Mouse (Mus musculus): Measurements from ENCODE around the gene 8030411F24Rik. TPM values are rescaled to one million over a fixed set of nuclear protein-coding genes. Genes with fewer than 3 reads are reported as not detected.
"Not testable (repeated sequence)": the region's sequence is repeated elsewhere in the genome, so short reads cannot be mapped to it uniquely, and the experiment has no call there.

Gene 8030411F24Rik
- polyA plus RNA-seq, 1 experiment from 2014 or later, result not detected

- Histone ChIP-seq H3K9ac (replicated peaks; ENCODE audit: low read depth) (no peak overlapping the region), H3K4me1 (ENCODE audit: insufficient read depth, low read depth, low read length) (no peaks in the 10 kb centered on the region), H3K27ac (ENCODE audit: low read length) (no peak overlapping the region), H3K36me3 (ENCODE audit: insufficient read depth, low read length) (no peaks in the 10 kb centered on the region), H3K4me2 (replicated peaks; ENCODE audit: low read depth, low read length) (no peak overlapping the region), H3K27me3 (replicated peaks; ENCODE audit: insufficient read depth, low read length) (no peaks in the 10 kb centered on the region), H3K9me3 (ENCODE audit: low read length) (no peaks in the 10 kb centered on the region), H3K4me3 (ENCODE audit: low read depth, low read length) (no peak overlapping the region)
- TF ChIP-seq EP300 (IDR thresholded peaks at IDR 0.05) (no peak), CTCF (IDR thresholded peaks at IDR 0.05) (no peak)
- DNase-seq (ENCODE audit: low spot score), result no peak
- WGBS, result 50% methylated on average over 1 of the region's 1 CpGs
- no peak for ATAC-seq
Measured at GRCm38 (mm10) chr2:148754310-148754846, 27.4 kb upstream of the 8030411F24Rik start.

- peak; percentile 100 for ATAC-seq
- 96% methylated on average over 1 of the region's 1 CpGs for WGBS
Measured at GRCm38 (mm10) chr2:148763648-148764388, 18.0 kb upstream of the 8030411F24Rik start.

GRCm38 (mm10) chr2:148771397-148771796 lies 10.4 kb upstream of the 8030411F24Rik start, which contains the start of gene Cst11:
TSS of gene Cst11 (minus strand) at chr2:148771497.
- H3K27me3 ChIP-seq (replicated peaks; ENCODE audit: insufficient read depth, low read length); H3K36me3 ChIP-seq (ENCODE audit: insufficient read depth, low read length); H3K4me2 ChIP-seq (replicated peaks; ENCODE audit: low read depth, low read length); DNase-seq (ENCODE audit: low spot score); H3K27ac ChIP-seq (ENCODE audit: low read length); H3K4me3 ChIP-seq (ENCODE audit: low read depth, low read length); H3K9ac ChIP-seq (replicated peaks; ENCODE audit: low read depth); ATAC-seq; H3K4me1 ChIP-seq (ENCODE audit: insufficient read depth, low read depth, low read length); H3K9me3 ChIP-seq (ENCODE audit: low read length): not testable (repeated sequence)
- 76% methylated on average over 4 of the region's 4 CpGs for WGBS

More at GRCm38 (mm10) chr2:148763648-148764388, 18.0 kb upstream of the 8030411F24Rik start:
- DNase-seq (ENCODE audit: low spot score), result peak; percentile 75
- H3K4me3 ChIP-seq (ENCODE audit: low read depth, low read length), result no peak overlapping the region
- no peak overlapping the region for H3K27ac ChIP-seq (ENCODE audit: low read length)
- H3K36me3 ChIP-seq (ENCODE audit: insufficient read depth, low read length), result no peaks in the 10 kb centered on the region
- no peak overlapping the region for H3K9ac ChIP-seq (replicated peaks; ENCODE audit: low read depth)
- TF ChIP-seq CTCF (IDR thresholded peaks at IDR 0.05) (no peak), EP300 (IDR thresholded peaks at IDR 0.05) (peak; percentile 74)
- H3K4me1 ChIP-seq (ENCODE audit: insufficient read depth, low read depth, low read length), result no peaks in the 10 kb centered on the region
- H3K4me2 ChIP-seq (replicated peaks; ENCODE audit: low read depth, low read length), result no peak overlapping the region
- H3K27me3 ChIP-seq (replicated peaks; ENCODE audit: insufficient read depth, low read length), result no peaks in the 10 kb centered on the region
- no peaks in the 10 kb centered on the region for H3K9me3 ChIP-seq (ENCODE audit: low read length)

- no peak within 1 kb of the TSS for H3K9ac ChIP-seq (replicated peaks; ENCODE audit: low read depth)
- no peaks in the 10 kb centered on the region for H3K27me3 ChIP-seq (replicated peaks; ENCODE audit: insufficient read depth, low read length)
- no peak within 1 kb of the TSS for H3K27ac ChIP-seq (ENCODE audit: low read length)
- no peaks in the 10 kb centered on the region for H3K36me3 ChIP-seq (ENCODE audit: insufficient read depth, low read length)
- TF ChIP-seq CTCF (IDR thresholded peaks at IDR 0.05), result no peak
- no peak for TF ChIP-seq EP300 (IDR thresholded peaks at IDR 0.05)
- H3K4me2 ChIP-seq (replicated peaks; ENCODE audit: low read depth, low read length), result no peak within 1 kb of the TSS
- no peaks in the 10 kb centered on the region for H3K9me3 ChIP-seq (ENCODE audit: low read length)
- no peak for ATAC-seq
- DNase-seq (ENCODE audit: low spot score), result no peak
- 91% methylated on average over 6 of the region's 6 CpGs for WGBS
- H3K4me1 ChIP-seq (ENCODE audit: insufficient read depth, low read depth, low read length), result no peaks in the 10 kb centered on the region
- no peak within 1 kb of the TSS for H3K4me3 ChIP-seq (ENCODE audit: low read depth, low read length)
Measured at GRCm38 (mm10) chr2:148789142-148789541, 7.3 kb downstream of the 8030411F24Rik start, which contains the start of gene Cst12. TSS of gene Cst12 (plus strand) at chr2:148789361.

GRCm38 (mm10) chr2:148798485-148798884 lies 16.7 kb downstream of the 8030411F24Rik start, which contains the start of gene Cst8:
TSS of gene Cst8 (plus strand) at chr2:148798785.
- H3K4me1 ChIP-seq (ENCODE audit: insufficient read depth, low read depth, low read length), result no peaks in the 10 kb centered on the region
- H3K4me2 ChIP-seq (replicated peaks; ENCODE audit: low read depth, low read length), result no peak within 1 kb of the TSS
- H3K36me3 ChIP-seq (ENCODE audit: insufficient read depth, low read length), result no peaks in the 10 kb centered on the region
- H3K27ac ChIP-seq (ENCODE audit: low read length), result no peak within 1 kb of the TSS
- DNase-seq (ENCODE audit: low spot score) (no peak), ATAC-seq (0 out of 2 replicates have a peak, but pooled peaks have one; percentile 16)
- no peaks in the 10 kb centered on the region for H3K9me3 ChIP-seq (ENCODE audit: low read length)
- no peaks in the 10 kb centered on the region for H3K27me3 ChIP-seq (replicated peaks; ENCODE audit: insufficient read depth, low read length)
- H3K4me3 ChIP-seq (ENCODE audit: low read depth, low read length), result no peak within 1 kb of the TSS
- no peak within 1 kb of the TSS for H3K9ac ChIP-seq (replicated peaks; ENCODE audit: low read depth)
- TF ChIP-seq EP300 (IDR thresholded peaks at IDR 0.05) (no peak), CTCF (IDR thresholded peaks at IDR 0.05) (no peak)
- 68% methylated on average over 1 of the region's 1 CpGs for WGBS

GRCm38 (mm10) chr2:148801491-148801921 lies 19.7 kb downstream of the 8030411F24Rik start:
- Histone ChIP-seq H3K4me3 (ENCODE audit: low read depth, low read length) (no peak overlapping the region), H3K27ac (ENCODE audit: low read length) (no peak overlapping the region), H3K4me2 (replicated peaks; ENCODE audit: low read depth, low read length) (no peak overlapping the region), H3K9me3 (ENCODE audit: low read length) (no peaks in the 10 kb centered on the region), H3K36me3 (ENCODE audit: insufficient read depth, low read length) (no peaks in the 10 kb centered on the region), H3K27me3 (replicated peaks; ENCODE audit: insufficient read depth, low read length) (no peaks in the 10 kb centered on the region), H3K9ac (replicated peaks; ENCODE audit: low read depth) (no peak overlapping the region), H3K4me1 (ENCODE audit: insufficient read depth, low read depth, low read length) (no peaks in the 10 kb centered on the region)
- TF ChIP-seq CTCF (IDR thresholded peaks at IDR 0.05), result no peak
- TF ChIP-seq EP300 (IDR thresholded peaks at IDR 0.05), result no peak
- no peak for ATAC-seq
- DNase-seq (ENCODE audit: low spot score), result no peak
- WGBS, result 37% methylated on average over 3 of the region's 3 CpGs

All from lung, postnatal 0 days (tissue).